Mouse (Mus musculus): ENCODE data around the gene Rassf1. TPM values are rescaled to one million over a fixed set of nuclear protein-coding genes. Genes with fewer than 3 reads are reported as not detected.

Rassf1 gene
- total RNA-seq, 4 experiments from 2014 or later: 17.3 to 22.5 (median 19.0) TPM

- no peak for DNase-seq (ENCODE audit: low spot score in 2 of 2)
Observed at GRCm38 (mm10) chr9:107579023-107579900, 27.9 kb downstream of the Rassf1 start.

DNA sequence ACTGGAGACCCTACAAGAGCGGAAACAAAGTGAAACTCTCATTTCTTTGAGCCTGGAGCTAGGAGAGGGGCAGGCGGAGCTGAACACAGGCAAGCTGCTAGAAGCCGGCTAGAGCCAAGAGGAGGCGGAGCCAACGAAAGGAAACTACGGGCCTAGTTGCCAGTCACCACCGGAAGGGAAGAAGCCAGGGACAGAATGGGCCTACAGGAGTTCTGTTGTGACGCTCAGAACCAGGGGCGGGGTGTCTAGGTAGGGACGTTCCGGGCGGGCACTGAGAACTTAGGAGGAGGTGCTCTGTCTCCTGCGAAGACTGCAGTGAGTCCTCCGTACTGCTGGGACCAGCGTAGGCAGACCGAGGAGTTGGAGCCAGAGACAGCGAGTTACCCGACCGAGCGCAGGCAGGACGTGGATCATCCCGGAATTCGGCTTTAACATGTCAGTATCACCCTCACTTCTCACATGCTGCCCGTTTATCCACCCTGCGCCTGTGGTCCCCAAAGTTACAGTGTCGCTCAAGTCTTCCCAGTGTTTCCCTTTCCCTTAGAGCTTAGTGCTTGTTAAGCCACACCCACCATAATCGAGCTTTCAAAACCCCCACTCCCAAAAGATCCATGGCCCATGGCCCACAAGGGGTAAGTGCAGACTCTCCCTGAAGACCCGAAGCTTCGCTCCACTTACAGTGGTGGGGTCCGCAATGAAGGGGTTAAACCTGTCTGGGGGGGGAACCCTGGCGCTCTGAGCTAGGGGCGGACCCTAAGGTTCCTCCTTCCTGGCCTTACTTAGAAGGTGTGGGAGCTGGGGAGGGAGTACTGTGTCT lies 29.4 kb downstream of the Rassf1 start, which contains the start of gene Hyal3:
Hyal3 (plus strand) TSS at position 318 of the 817 bp plus-strand sequence.
- DNase-seq (ENCODE audit: low spot score in 2 of 2): peak; percentile 87 to 91

GRCm38 (mm10) chr9:107581584-107581983 lies 30.2 kb downstream of the Rassf1 start:
- DNase-seq (ENCODE audit: low spot score in 2 of 2): no peak

DNA sequence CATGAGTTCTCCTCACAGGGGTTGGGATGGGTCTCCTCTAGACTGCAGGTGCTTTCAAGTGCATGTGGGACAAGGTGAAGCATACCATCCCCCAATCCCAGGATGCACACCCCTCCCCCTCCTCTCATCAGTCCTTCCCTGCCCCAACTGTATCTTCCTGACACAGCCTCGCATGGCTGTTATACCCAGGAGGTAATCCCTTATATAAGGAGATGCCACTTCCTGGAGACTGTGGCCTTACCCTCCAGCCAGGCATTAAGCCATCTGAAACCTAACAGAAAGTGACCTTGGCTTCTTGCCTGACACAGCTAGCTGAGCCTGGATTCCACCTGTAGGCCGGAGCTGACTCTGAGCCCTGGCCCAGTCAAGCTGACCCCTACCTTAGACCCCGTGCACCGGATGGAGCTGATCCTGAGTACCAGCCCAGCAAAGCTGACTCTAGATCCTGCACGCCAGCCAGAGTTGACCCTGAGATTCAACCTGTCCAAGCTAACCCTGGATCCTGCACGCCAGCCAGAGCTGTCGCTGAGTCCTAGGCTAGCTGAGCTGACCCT lies 31.2 kb downstream of the Rassf1 start:
- DNase-seq (ENCODE audit: low spot score in 2 of 2): no peak

DNA sequence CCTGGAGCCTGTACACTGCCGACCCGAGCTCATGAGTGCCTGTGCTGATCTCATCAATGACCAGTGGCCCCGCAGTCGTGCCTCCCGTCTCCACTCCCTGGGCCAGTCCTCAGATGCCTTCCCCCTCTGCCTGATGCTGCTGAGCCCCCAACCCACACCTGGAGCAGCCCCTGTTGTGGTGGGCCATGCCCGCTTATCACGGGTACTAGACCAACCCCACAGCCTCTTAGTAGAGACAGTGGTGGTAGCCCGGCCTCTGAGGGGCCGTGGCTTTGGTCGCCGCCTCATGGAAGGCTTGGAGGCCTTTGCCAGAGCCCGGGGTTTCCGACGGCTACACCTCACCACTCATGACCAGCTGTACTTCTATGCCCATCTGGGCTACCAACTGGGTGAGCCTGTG lies 31.8 kb downstream of the Rassf1 start:
- DNase-seq (ENCODE audit: low spot score in 2 of 2): no peak

- no peak for DNase-seq (ENCODE audit: low spot score in 2 of 2)
Observed at GRCm38 (mm10) chr9:107586504-107586903, 35.1 kb downstream of the Rassf1 start.

- DNase-seq (ENCODE audit: low spot score in 2 of 2): peak; percentile 98 to 99
Observed at GRCm38 (mm10) chr9:107586974-107587832, 35.8 kb downstream of the Rassf1 start, which contains the start of gene Ifrd2. TSS of gene Ifrd2 (plus strand) at chr9:107587642.

- no peak for DNase-seq (ENCODE audit: low spot score in 2 of 2)
Observed at GRCm38 (mm10) chr9:107587833-107588639, 36.7 kb downstream of the Rassf1 start.

DNA sequence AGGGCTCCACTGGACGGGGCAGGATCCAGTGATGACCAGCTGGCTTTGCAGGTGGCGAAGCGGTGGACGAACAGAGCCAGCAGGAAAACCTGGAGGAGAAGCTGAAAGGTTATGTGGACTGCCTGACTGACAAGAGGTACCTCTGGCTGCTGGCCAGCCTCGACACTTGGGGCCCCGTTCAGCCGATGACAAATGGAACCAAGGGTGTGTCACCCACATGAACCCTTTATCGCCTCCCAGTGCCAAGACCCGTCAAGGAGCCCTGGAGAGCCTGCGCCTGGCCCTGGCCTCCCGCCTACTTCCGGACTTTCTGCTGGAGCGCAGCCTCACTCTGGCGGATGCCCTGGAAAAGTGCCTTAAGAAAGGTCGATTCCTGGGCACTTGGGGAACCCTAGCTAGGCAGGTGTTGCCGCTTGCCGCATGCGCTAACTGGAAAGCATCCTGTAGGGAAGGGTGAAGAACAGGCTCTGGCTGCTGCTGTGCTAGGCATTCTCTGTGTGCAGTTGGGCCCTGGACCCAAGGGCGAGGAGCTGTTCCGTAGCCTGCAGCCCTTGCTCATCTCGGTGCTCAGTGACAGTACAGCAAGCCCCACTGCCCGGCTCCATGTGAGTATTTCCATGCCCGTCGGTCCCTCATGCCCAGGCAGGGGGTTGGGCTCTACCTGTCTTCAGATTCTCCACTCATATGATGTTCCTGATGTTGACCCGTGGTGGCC lies 38.9 kb downstream of the Rassf1 start:
- DNase-seq (ENCODE audit: low spot score in 2 of 2): no peak

DNA sequence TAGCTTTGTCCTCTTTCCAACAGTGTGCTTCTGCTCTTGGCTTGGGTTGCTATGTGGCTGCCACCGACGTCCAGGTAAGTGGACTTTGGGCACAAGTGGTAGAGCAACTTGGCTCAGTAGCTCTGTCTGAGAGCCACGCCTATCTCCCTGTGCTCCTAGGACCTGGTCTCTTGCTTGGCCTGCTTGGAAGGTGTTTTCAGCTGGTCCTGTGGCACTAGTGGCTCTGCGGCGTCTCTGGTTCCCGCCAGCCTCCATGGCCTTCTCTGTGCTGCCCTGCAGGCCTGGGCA lies 39.4 kb downstream of the Rassf1 start:
- no peak for DNase-seq (ENCODE audit: low spot score in 2 of 2)

- no peak for DNase-seq (ENCODE audit: low spot score in 2 of 2)
Observed at GRCm38 (mm10) chr9:107593101-107593976, 42.0 kb downstream of the Rassf1 start.

GRCm38 (mm10) chr9:107594281-107595062 lies 43.1 kb downstream of the Rassf1 start:
- DNase-seq (ENCODE audit: low spot score in 2 of 2): no peak

DNA sequence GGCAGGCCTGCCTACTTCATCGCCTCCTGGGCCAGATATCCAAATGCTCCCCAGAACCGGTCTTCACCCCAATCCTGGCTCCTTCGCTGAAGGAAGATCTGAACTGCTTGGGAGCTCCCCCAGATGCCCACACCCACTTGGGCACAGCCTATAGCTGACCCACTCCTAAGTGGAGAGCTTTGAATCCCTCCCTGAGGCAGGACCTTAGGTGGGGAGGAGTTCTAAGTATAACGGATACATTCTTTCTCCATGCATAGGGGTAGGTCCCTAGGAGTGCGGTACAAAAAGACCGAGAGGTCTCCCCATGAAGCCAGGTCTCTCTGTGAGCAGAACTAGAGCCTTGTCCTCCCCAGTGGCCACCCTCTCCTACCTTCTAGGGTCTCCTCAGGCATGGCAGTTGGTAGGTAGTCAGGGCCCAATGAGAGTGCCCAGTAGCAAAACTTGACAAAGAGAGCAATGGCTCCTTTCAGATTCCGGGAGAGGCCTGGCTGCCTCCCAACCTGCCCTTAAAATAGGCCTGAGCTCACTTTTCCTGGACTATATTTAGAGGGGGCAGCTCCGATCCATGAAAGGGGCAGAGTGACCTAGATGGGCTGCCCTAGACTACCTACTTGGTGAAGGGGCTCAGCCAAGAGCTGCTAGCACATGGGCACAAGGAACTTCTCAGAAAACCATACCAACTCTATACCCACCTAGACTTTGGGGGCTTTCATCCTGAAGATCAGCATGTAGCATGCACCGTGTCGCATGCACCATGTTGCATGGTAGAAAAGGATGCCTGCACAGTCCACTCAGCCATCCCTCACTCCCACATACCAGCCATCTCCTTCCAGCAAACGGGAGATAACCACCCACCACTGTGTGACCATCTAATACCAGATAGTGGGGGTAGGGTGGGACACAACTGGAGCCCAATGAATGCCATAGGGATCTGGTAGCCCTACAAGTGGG lies 45.5 kb downstream of the Rassf1 start:
- DNase-seq (ENCODE audit: low spot score in 2 of 2): no peak

GRCm38 (mm10) chr9:107598385-107598784 lies 47.0 kb downstream of the Rassf1 start:
- no peak for DNase-seq (ENCODE audit: low spot score in 2 of 2)

- DNase-seq (ENCODE audit: low spot score in 2 of 2): no peak
Observed at GRCm38 (mm10) chr9:107599433-107599832, 48.1 kb downstream of the Rassf1 start.

GRCm38 (mm10) chr9:107599842-107600241 lies 48.5 kb downstream of the Rassf1 start:
- DNase-seq (ENCODE audit: low spot score in 2 of 2): no peak

- no peak for DNase-seq (ENCODE audit: low spot score in 2 of 2)
Observed at GRCm38 (mm10) chr9:107600745-107601144, 49.4 kb downstream of the Rassf1 start.
